Mouse (Mus musculus) adrenal gland, postnatal 4 days (tissue): ENCODE measurements around the gene Gm21060. TPM values are rescaled to one million over a fixed set of nuclear protein-coding genes. Genes with fewer than 3 reads are reported as not detected.

ENCODE experiments used
- total RNA-seq, 2 experiments: library from RNA; stranded (reverse); gene quantifications; 2 replicates each; pipeline ENCODE4 v1.2.3; 2021

The Gm21060 gene
- total RNA-seq, 2 experiments from 2014 or later = not detected

Other genes with a start within 250 kb of the Gm21060 start
- gene Zfp950, start 156.2 kb downstream of the Gm21060 start, total RNA-seq = 10 to 100 TPM; 34.1 to 44.4 TPM
- gene Gm7102, start 120.8 kb downstream of the Gm21060 start, total RNA-seq = under 1 TPM; 0.54 to 0.62 TPM
- not detected for gene Gm6020, start 113.2 kb downstream of the Gm21060 start, total RNA-seq
- 10 to 100 TPM; 29.0 to 37.2 TPM for gene Csf2ra, start 68.6 kb downstream of the Gm21060 start, total RNA-seq